Comparison of ENCODE assay signal across 8 mouse cellular contexts in the genomic region with DNA sequence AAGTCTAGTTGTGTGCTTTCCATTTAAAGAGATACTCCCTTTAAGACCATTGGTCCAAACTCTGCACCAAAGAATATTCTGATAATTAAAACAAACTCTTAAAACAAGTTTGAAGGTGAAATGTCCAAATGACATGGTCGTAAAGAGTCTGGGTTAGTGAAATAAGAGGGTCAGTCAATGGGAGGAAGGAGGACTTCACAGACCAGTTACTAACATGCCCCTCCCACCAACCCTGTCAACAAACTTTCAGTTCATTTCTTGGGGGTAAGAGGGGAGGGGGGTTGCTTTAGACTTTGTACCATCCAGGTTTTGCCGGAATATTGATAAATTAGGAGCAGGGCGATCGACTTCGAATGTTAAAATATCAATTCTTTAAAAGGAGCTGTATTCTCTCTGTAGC. TPM values are rescaled to one million over a fixed set of nuclear protein-coding genes. Genes with fewer than 3 reads are reported as not detected.
DNase-seq lines count a peak whose midpoint lies in the region; ATAC-seq and TF ChIP-seq lines count a peak whose summit lies in the region.

No protein-coding gene starts in this region.

- no peak for TF ChIP-seq POLR2A in cortical plate, adult 2 months (IDR thresholded peaks at IDR 0.05; ENCODE audit: extremely low read depth, insufficient read depth, low read length)

- ATAC-seq in hindbrain, embryonic 15.5 days (ENCODE audit: low FRiP score, low read depth), result no peak
- ATAC-seq in midbrain, embryonic 16.5 days, result no peak

- 11% methylated on average over 5 of the region's 5 CpGs for WGBS in hindbrain, embryonic 15.5 days
- 15% methylated on average over 5 of the region's 5 CpGs for WGBS in midbrain, embryonic 16.5 days

- H3K4me2 ChIP-seq in hindbrain, embryonic 15.5 days, result peak overlapping the region; percentile 86
- H3K4me2 ChIP-seq in midbrain, embryonic 16.5 days (ENCODE audit: low read length), result peak overlapping the region; percentile 79

- DNase-seq in left cerebral cortex, adult 2 months (ENCODE audit: extremely low spot score in 1 of 2, low spot score in 2 of 2), result no peak
- no peak for DNase-seq in left cerebral cortex, adult 9 months (ENCODE audit: low spot score in 2 of 2)
- no peak for DNase-seq in T-cell, adult 2 months (ENCODE audit: low spot score)
- no peak for DNase-seq in adrenal gland, postnatal 4 days (ENCODE audit: low spot score in 2 of 2)
- DNase-seq in right cerebral cortex, postnatal 25 days, result no peak

- H3K27me3 ChIP-seq in hindbrain, embryonic 15.5 days, result 0 out of 2 replicates have a peak, but pooled peaks cover 3% of the 10 kb centered on the region
- 0 out of 2 replicates have a peak, but pooled peaks cover 3% of the 10 kb centered on the region for H3K27me3 ChIP-seq in midbrain, embryonic 16.5 days (ENCODE audit: control insufficient read depth, insufficient read depth, low read depth, low read length)

- H3K4me1 ChIP-seq in cortical plate, adult 2 months (ENCODE audit: control insufficient read depth, insufficient read depth, low read length), result no peaks in the 10 kb centered on the region
- peaks cover 23% of the 10 kb centered on the region for H3K4me1 ChIP-seq in hindbrain, embryonic 15.5 days (replicated peaks)
- peaks cover 4% of the 10 kb centered on the region; the same call in 1 of the 2 replicates for H3K4me1 ChIP-seq in midbrain, embryonic 16.5 days (ENCODE audit: control insufficient read depth, insufficient read depth, low read length)

- peak overlapping the region; percentile 30 for H3K9ac ChIP-seq in hindbrain, embryonic 15.5 days
- peak overlapping the region; percentile 62 for H3K9ac ChIP-seq in midbrain, embryonic 16.5 days (ENCODE audit: low read depth, low read length)

- intact Hi-C loops in left cerebral cortex, adult 2 months (cut with DNase I), result loop anchor here (5.0 to 10.0 kb wide), 2 partner anchors 187 to 551 kb away; no protein-coding TSS in a partner anchor

- no peaks in the 10 kb centered on the region for H3K36me3 ChIP-seq in hindbrain, embryonic 15.5 days
- no peaks in the 10 kb centered on the region for H3K36me3 ChIP-seq in midbrain, embryonic 16.5 days (ENCODE audit: control insufficient read depth, insufficient read depth, low read length)

- no peak for TF ChIP-seq CTCF in left cerebral cortex, adult 2 months (IDR thresholded peaks at IDR 0.05)
- TF ChIP-seq CTCF in cortical plate, adult 2 months (IDR thresholded peaks at IDR 0.05; ENCODE audit: extremely low read depth, insufficient read depth, low read length), result no peak

- H3K27ac ChIP-seq in left cerebral cortex, adult 2 months, result peak overlapping the region; percentile 88
- peak overlapping the region; percentile 96 for H3K27ac ChIP-seq in cortical plate, adult 2 months (ENCODE audit: insufficient read depth, low read length)
- H3K27ac ChIP-seq in hindbrain, embryonic 15.5 days (replicated peaks), result peak overlapping the region; percentile 74
- peak overlapping the region; percentile 82 for H3K27ac ChIP-seq in midbrain, embryonic 16.5 days (ENCODE audit: low read length)

- no peaks in the 10 kb centered on the region for H3K9me3 ChIP-seq in hindbrain, embryonic 15.5 days
- H3K9me3 ChIP-seq in midbrain, embryonic 16.5 days (replicated peaks; ENCODE audit: control insufficient read depth, low read length, poor library complexity, severe bottlenecking), result no peaks in the 10 kb centered on the region

- H3K4me3 ChIP-seq in left cerebral cortex, adult 2 months, result peak overlapping the region; percentile 59
- peak overlapping the region; percentile 61 for H3K4me3 ChIP-seq in cortical plate, adult 2 months (ENCODE audit: insufficient read depth, low read length)
- peak overlapping the region; percentile 56 for H3K4me3 ChIP-seq in hindbrain, embryonic 15.5 days
- H3K4me3 ChIP-seq in midbrain, embryonic 16.5 days (ENCODE audit: low read depth, low read length), result peak overlapping the region; percentile 54

RNA-seq across cellular contexts. Expression of a gene that starts 1.1 kb away (rescaled TPM):
- 10 to 100 TPM; 58.1 to 62.5 TPM for total RNA-seq in left cerebral cortex, adult 2 months (2021)
- 21.5 and 24.1 TPM in 2 replicates for polyA plus RNA-seq in cortical plate, adult 2 months (2012; rRNA removed)
- 39.5 and 47.1 TPM in 2 replicates for polyA plus RNA-seq in hindbrain, embryonic 15.5 days (2015; fragmentation: Nextera tagmentation; extraction: Ambion mirVana)
- polyA plus RNA-seq in midbrain, embryonic 16.5 days (2015; fragmentation: Nextera tagmentation; extraction: Ambion mirVana), result 25.8 and 26.6 TPM in 2 replicates
- 100 to 1,000 TPM; 208 to 223 TPM for total RNA-seq in adrenal gland, postnatal 4 days (2021)

RNA-seq across cellular contexts. Expression of a gene that starts 6.5 kb away (rescaled TPM):
- total RNA-seq in left cerebral cortex, adult 2 months (2021), result 1 to 10 TPM; 3.7 to 4.9 TPM
- polyA plus RNA-seq in cortical plate, adult 2 months (2012; rRNA removed), result 12.7 and 14.3 TPM in 2 replicates
- polyA plus RNA-seq in hindbrain, embryonic 15.5 days (2015; fragmentation: Nextera tagmentation; extraction: Ambion mirVana), result 20.2 and 23.1 TPM in 2 replicates
- 11.6 and 12.1 TPM in 2 replicates for polyA plus RNA-seq in midbrain, embryonic 16.5 days (2015; fragmentation: Nextera tagmentation; extraction: Ambion mirVana)
- total RNA-seq in adrenal gland, postnatal 4 days (2021), result 1 to 10 TPM; 1.2 to 1.4 TPM
